Mouse (Mus musculus) left cerebral cortex, adult 18-20 months (tissue): ENCODE measurements around the gene Fhit. TPM values are rescaled to one million over a fixed set of nuclear protein-coding genes. Genes with fewer than 3 reads are reported as not detected.
"Not testable (repeated sequence)": the region's sequence is repeated elsewhere in the genome, so short reads cannot be mapped to it uniquely, and the experiment has no call there.

Experiments
- DNase-seq, 2 experiments: peaks; one replicate each; pipeline ENCODE4 v3.0.0; 2021 to 2022; ENCODE audit warnings: low spot score in 2 of 2, mixed read lengths in 1 of 2
- total RNA-seq, 2 experiments: library from RNA; stranded (reverse); gene quantifications; 2 replicates each; pipeline ENCODE4 v1.2.3; 2021

Gene Fhit
- total RNA-seq, 2 experiments from 2014 or later = 6.8 to 9.4 TPM

DNA sequence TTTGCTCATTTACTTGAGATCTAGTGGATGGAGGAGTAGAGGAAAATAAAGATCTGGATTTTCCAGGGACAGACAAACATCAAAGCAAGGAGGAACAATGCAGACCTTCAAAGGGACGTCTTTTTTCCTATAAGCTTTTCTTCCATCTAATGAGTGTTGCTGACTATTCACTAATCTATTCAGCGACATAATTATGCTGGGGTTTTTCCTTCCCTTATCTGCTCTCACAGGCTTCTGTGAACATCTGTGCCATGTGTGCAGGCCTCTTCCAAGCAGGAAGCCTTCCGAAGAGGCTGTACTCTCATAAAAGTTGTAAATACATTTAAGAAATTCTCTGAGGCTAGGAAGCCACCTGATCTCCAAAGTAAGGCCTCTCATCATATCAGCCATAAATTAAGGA lies 228.2 kb downstream of the Fhit start:
- DNase-seq = no peak

- DNase-seq = no peak
These were observed 243.7 kb downstream of the Fhit start for GRCm38 (mm10) chr14:10917893-10918803.

GRCm38 (mm10) chr14:10908011-10908410 lies 253.8 kb downstream of the Fhit start:
- DNase-seq = no peak

DNA sequence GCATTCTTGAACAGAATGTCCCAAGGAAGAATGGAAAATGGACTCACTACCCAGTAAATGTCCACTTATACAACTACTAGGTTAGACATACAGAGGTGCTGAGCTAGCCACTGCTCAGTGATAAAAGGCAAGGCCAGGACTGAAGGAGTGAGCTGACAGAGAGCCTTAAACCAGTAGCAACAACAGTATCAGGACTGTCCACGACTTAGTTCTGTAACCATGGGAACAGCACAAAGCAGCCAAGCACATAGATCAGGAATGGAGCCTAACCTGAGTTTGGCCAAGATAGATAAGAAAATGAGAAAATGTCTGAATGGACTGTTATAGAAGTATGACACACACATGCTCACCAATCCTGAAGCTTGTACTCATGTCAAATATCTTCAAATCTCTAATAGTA lies 279.1 kb downstream of the Fhit start:
- no peak for DNase-seq

DNA sequence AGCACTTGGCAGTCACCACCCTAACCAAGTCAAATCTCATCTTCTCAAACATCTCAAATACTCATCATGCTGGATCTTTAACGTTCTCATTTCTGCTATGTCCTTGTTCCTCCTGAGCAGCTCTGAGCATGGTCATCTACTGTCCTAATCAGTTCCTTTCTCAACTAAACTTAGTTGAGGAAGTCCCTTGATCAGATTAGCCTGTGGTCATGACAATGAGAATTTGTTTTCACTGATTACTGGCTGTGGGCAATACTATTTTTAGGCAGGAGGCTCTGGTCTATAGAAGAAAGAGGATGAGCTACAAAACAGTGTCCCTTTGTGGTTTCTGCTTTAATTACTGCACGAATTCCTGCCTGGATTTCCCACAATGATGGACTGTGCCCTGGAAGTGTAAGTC lies 281.1 kb downstream of the Fhit start:
- no peak for DNase-seq

DNA sequence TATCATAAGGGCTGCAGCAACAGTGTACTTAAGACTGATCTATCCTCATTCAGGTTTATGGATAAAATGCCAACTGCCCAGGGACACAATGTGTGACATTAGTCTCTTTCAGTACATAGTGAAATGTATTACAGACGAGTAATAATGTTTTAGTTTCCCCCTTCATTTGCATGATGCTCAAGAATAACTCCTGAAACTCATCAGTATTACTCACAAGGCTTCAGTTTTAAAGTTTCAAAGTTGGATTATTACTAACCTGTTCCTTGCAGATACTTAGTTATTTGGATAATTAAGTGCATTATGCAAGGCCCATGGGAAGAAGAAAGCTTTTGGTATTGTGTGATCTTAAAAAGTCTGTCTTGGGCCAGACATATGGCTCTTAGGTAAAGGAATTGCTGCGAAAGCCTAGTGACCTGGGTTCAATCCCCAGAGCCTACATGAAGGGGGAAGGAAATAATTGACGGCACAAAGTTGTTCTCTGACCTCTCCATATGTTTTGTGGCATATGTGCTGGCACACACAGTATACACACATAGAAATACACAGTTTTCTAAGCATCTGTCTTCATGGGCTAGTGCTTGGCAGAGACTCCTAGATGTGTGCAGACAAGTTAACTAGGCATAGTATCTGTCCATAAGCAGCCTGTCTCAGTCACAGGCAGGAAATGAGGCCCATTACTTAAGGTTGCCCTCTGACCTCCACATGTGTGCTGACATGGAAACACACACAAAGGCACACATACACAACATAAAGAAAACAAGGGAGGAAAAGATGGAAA lies 287.1 kb downstream of the Fhit start:
- no peak for DNase-seq

GRCm38 (mm10) chr14:10857606-10858005 lies 304.2 kb downstream of the Fhit start:
- DNase-seq = no peak

GRCm38 (mm10) chr14:10851936-10852335 lies 309.9 kb downstream of the Fhit start:
- no peak for DNase-seq

DNA sequence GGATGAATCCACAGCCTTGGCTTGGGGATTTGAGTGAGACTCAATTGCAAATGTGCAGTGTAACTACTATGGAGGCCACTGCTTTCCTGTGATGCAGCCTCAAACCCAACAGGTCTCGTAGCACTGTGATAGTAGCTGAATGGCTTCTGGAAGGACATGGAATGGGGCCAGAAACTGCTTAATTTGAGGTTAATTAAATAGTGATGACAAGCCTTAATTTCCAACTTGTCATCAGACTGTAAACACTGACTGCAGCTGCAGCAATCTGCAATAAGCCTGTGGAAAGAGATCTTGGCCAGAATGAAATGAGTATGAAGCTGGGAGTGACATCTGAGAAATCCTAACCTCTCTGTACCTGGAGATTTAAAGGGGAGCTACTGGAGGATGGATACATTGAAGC lies 325.8 kb downstream of the Fhit start:
- no peak for DNase-seq

- no peak for DNase-seq
These were observed 337.0 kb downstream of the Fhit start for GRCm38 (mm10) chr14:10824819-10825218.

DNA sequence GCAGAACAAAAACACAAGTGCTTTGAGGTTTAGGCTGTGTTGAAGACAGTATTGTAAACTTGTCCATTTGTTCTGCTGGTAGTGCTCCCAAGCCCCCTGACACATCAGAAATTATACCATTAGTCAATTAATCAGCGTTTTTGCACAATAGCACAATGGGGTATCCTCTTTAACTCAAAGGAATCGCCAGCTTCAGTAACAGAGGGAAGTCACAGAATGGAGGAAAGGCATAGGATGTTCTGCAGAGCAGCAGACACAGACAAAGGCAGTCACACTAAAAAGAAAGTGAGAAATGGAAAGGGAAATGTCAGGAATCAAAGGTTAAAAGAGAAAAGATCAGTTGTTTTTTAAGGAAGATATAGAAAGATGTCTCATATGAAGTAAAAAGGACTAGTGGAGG lies 348.3 kb downstream of the Fhit start:
- DNase-seq = no peak

DNA sequence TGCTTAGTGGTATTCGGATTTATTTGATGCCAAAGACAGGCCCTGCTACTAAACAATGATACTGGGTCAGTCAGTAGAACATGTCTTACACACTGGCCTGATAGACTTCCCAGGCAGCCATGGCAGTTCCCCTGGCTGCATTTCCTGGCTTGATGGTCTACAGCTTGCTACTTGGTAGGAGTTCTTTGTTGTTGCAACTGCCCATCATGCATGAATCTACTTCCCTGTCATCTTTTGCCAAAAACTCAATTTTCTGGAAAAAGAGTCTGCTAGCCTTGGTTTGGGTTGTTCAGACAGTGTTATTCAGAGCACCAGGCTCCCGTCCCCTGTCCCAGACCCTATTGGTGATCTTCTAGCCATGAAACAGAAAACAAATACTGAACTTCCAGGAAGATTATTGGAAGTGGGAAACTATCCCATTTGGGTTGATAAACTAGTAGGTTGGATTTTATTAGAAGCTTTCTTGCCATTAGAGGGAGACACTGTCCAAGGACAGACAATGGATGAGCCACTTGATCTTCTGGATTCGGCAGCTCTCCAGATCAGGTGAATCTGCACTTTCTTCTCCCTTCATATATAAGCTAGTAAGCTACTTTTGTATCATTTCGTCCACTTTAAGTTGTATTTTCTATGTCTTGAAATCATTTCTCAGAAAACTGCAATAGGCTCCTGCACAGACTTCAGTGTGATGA lies 363.2 kb downstream of the Fhit start:
- no peak for DNase-seq

DNA sequence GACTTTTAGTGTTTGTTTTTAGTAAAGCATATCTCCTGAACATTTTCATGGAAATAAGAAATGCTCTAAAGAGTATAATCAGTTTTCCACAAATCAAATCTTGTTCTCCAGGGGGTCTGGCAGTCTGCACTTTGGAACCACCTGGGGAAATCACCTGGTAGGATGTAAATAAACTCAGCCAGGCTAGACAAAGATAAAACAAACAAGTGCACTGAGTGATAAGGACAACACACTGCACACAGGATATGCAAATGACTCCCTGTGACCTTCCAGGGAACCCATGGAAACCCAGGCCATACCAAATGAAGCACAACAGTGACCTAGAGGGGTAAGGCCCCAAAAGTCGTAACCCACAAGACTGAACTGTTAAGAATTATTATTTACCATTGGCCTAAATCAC lies 364.2 kb downstream of the Fhit start:
- DNase-seq = no peak

- DNase-seq = no peak
These were observed 366.2 kb downstream of the Fhit start for GRCm38 (mm10) chr14:10795498-10796075.

DNA sequence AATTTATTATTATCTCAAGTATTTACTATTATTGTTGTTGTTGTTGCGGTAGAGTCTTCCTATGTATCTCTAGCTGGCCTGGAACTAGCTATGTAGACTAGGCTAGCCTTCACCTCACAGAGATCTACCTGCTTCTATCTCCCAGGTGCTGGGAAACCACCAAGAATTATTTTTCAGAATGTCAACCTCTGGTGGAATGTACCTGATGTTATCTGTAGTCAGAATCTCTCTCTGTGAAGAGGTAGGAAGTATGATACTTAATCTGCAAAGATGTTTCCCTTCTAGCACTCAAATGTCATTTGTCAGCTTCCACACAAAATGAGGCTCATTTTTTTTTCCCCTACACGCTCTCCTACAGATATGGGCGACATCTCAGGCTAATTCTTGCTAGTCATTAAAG lies 377.9 kb downstream of the Fhit start:
- DNase-seq = no peak

DNA sequence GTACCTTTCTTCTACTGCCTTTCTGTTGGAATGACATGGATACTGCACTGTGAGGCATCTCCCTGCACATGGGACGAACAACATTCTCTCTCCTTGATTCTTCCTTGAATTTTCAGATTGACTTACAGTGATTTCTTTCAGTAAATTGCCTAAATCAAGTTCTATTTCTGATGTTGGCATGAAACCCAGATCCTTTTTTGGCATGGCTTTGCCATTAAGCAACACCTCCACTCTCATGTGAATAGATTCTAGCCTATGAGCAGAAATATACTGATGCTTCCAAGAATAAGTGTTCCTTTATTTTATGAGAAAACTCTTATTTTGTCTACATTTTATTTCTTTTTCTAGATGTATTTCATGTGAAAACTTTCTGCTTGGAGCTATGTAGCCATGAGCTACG lies 383.1 kb downstream of the Fhit start:
- no peak for DNase-seq

GRCm38 (mm10) chr14:10754883-10755282 lies 407.0 kb downstream of the Fhit start:
- not testable (repeated sequence) for DNase-seq

DNA sequence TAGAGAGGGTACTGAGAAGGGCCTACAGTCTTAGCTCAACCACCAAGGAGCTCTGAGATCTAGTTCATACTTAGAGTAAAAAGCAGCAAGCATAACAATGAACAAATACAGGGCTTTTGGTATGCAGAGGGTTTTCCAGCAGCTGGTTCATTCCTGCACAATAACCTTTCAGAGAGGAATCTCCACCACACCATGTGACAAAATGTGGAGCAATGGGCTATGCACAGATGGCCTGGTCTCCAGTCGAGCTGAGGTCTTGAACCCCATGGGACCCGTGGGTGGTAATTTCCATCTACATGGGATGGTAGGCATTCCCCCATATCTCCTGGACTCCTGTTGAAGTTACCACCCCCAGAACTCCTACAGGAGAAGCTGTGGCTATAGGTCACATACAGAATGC lies 423.8 kb downstream of the Fhit start:
- no peak for DNase-seq

DNA sequence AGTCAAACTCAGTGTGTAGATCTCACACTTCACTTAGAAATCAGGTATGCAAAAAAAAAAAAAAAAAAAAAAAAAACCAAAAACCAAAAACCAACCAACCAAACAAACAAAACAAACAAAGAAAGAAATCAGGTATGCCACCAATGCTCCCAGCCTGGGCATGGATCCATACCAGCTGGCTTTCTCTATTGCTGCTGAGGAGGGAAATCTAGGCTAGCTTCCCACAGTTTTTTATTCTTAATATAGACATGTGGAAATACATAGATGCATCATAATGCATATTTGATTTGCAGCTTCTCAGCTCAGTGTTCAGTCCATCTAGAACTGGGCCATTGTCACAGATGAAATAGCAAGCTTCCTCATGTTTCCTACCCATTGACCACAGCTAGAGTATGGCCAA lies 439.3 kb downstream of the Fhit start:
- peak; percentile 20 to 27 for DNase-seq

DNA sequence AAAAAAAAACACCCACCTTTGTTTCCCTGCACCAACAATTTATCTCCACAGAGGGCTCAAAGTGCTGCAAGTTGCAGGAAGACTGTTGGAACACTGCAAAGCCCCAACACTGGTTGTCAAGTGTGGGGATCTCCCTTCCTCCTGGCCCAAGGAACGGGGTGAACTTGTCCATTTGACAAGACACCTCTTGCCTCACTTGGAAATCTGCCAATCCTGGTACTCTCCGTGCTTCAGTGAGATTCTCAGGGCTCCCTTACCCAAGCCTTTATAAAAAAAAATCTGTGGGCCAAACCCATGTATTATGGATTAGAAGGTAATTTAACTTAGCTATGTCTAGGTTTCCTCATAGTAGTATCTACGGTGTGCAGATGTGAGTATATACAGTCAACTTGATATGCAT lies 448.9 kb downstream of the Fhit start:
- no peak for DNase-seq

- DNase-seq = no peak
These were observed 449.3 kb downstream of the Fhit start for GRCm38 (mm10) chr14:10712522-10712881.
